Mouse (Mus musculus) brain, embryonic 14.5 days (tissue): Measurements from ENCODE around the gene Abcg8.

Experiments used
- CTCF ChIP-seq: fragments of 200-500 bp; IDR thresholded peaks from 2 replicates; pipeline ENCODE4 v1.5.1; 2012; ENCODE audit warnings: inconsistent platforms, mild to moderate bottlenecking, moderate library complexity, borderline replicate concordance; ENCODE audit not compliant: insufficient read depth, insufficient read length; ENCODE audit errors: extremely low read depth
- POLR2A ChIP-seq: fragments of 200-500 bp; IDR thresholded peaks from 2 replicates; pipeline ENCODE4 v1.6.1; 2012; ENCODE audit warnings: mild to moderate bottlenecking, inconsistent platforms, borderline replicate concordance; ENCODE audit not compliant: poor library complexity, insufficient read depth, insufficient read length, severe bottlenecking; ENCODE audit errors: extremely low read depth

- TF ChIP-seq POLR2A: no peak
- no peak for TF ChIP-seq CTCF
Measured at GRCm38 (mm10) chr17:84658195-84658594, 17.9 kb upstream of the Abcg8 start.
